In genomic region chr3:140111414-140112172, GRCm38 (mm10) we compare ENCODE assay signal across 13 mouse cellular contexts.
"Had no signal": no experiment of that assay in that cellular context is flagged by ENCODE, and none has a peak within 500 bp of the region (broad histone marks: within the 10 kb centered on the region; RNA-seq: fewer than 3 reads in every experiment).

No protein-coding gene starts in this region.

- DNase-seq: kidney, adult 18-20 months; kidney, postnatal 25 days; layer of hippocampus, adult 9-11 months; layer of hippocampus, postnatal 36 days; left cerebral cortex, postnatal 4 days; lung, adult 2 months; lung, postnatal 36 days; thymus, postnatal 4 days had no signal

- ATAC-seq: lung, postnatal 0 days had no signal

- H3K9ac ChIP-seq: limb, embryonic 13.5 days; liver, embryonic 14.5 days; neural tube, embryonic 15.5 days had no signal

- H3K27ac ChIP-seq: limb, embryonic 13.5 days; liver, embryonic 14.5 days; neural tube, embryonic 15.5 days; stomach, postnatal 0 days had no signal

- H3K4me3 ChIP-seq: limb, embryonic 13.5 days; neural tube, embryonic 15.5 days had no signal

- H3K27me3 ChIP-seq: limb, embryonic 13.5 days; neural tube, embryonic 15.5 days had no signal

- H3K4me2 ChIP-seq: limb, embryonic 13.5 days; neural tube, embryonic 15.5 days had no signal

- H3K9me3 ChIP-seq: limb, embryonic 13.5 days; neural tube, embryonic 15.5 days had no signal

- H3K36me3 ChIP-seq: limb, embryonic 13.5 days; neural tube, embryonic 15.5 days had no signal

- H3K4me1 ChIP-seq: neural tube, embryonic 15.5 days had no signal
